Mouse (Mus musculus) forebrain, embryonic 16.5 days (tissue): ENCODE data around the gene Fhl4. TPM values are rescaled to one million over a fixed set of nuclear protein-coding genes. Genes with fewer than 3 reads are reported as not detected.

Experiments
- polyA plus RNA-seq: library from polyadenylated mRNA; unstranded; fragments of >200 nt; fragmentation: Nextera tagmentation; extraction: Ambion mirVana; gene quantifications from 2 replicates; pipeline ENCODE4 v1.2.1, GENCODE M21; 2015

Gene Fhl4
- polyA plus RNA-seq, 1 experiment from 2014 or later, result 2.7 TPM

Other genes with a start within 250 kb of the Fhl4 start
- 46.7 and 48.4 TPM in 2 replicates for gene Ric8b, start 184.9 kb downstream of the Fhl4 start, polyA plus RNA-seq
- 63.0 and 65.9 TPM in 2 replicates for gene Tmem263, start 132 bp upstream of the Fhl4 start, polyA plus RNA-seq
- 26.5 and 26.9 TPM in 2 replicates for gene Mterf2, start 25.5 kb upstream of the Fhl4 start, polyA plus RNA-seq
- gene Cry1, start 82.6 kb upstream of the Fhl4 start, polyA plus RNA-seq, result 33.7 and 38.2 TPM in 2 replicates